Mouse (Mus musculus): ENCODE measurements around the gene Slc2a5. TPM values are rescaled to one million over a fixed set of nuclear protein-coding genes. Genes with fewer than 3 reads are reported as not detected.
A peak's percentile ranks its signal among the peaks of the same experiment; 100 is the strongest.

Slc2a5 gene
- polyA plus RNA-seq, 1 experiment from 2014 or later: 0.16 TPM

- Histone ChIP-seq H3K9ac (replicated peaks) (no peak overlapping the region), H3K27me3 (ENCODE audit: insufficient read depth, low read length) (no peaks in the 10 kb centered on the region), H3K27ac (ENCODE audit: low read depth) (no peak overlapping the region), H3K36me3 (replicated peaks; ENCODE audit: insufficient read depth, low read length) (no peaks in the 10 kb centered on the region), H3K9me3 (ENCODE audit: low read length) (no peaks in the 10 kb centered on the region), H3K4me1 (ENCODE audit: insufficient read depth) (0 out of 2 replicates have a peak, but pooled peaks cover 2% of the 10 kb centered on the region), H3K4me2 (ENCODE audit: low read depth, low read length) (no peak overlapping the region), H3K4me3 (ENCODE audit: low read depth, low read length) (no peak overlapping the region)
- no peak for TF ChIP-seq EP300 (IDR thresholded peaks at IDR 0.05; ENCODE audit: low read depth)
- DNase-seq (no peak), ATAC-seq (no peak)
- WGBS (ENCODE audit: insufficient replicate concordance): 69% methylated on average over 13 of the region's 13 CpGs
These were observed 20.0 kb downstream of the Slc2a5 start for GRCm38 (mm10) chr4:150139090-150139489.

- TF ChIP-seq CTCF (IDR thresholded peaks at IDR 0.05; ENCODE audit: low read depth) (no peak), EP300 (IDR thresholded peaks at IDR 0.05; ENCODE audit: low read depth) (no peak)
- Histone ChIP-seq H3K9ac (replicated peaks) (no peak overlapping the region), H3K36me3 (replicated peaks; ENCODE audit: insufficient read depth, low read length) (no peaks in the 10 kb centered on the region), H3K27ac (ENCODE audit: low read depth) (no peak overlapping the region), H3K4me1 (ENCODE audit: insufficient read depth) (0 out of 2 replicates have a peak, but pooled peaks cover 2% of the 10 kb centered on the region), H3K4me2 (ENCODE audit: low read depth, low read length) (no peak overlapping the region), H3K4me3 (ENCODE audit: low read depth, low read length) (no peak overlapping the region), H3K9me3 (ENCODE audit: low read length) (no peaks in the 10 kb centered on the region), H3K27me3 (ENCODE audit: insufficient read depth, low read length) (no peaks in the 10 kb centered on the region)
- WGBS (ENCODE audit: insufficient replicate concordance): 77% methylated on average over 7 of the region's 7 CpGs
- ATAC-seq: no peak
- no peak for DNase-seq
These were observed 21.3 kb downstream of the Slc2a5 start for GRCm38 (mm10) chr4:150140346-150140745.

GRCm38 (mm10) chr4:150144242-150144641 is 25.2 kb downstream of the Slc2a5 start:
- no peak overlapping the region for H3K4me2 ChIP-seq (ENCODE audit: low read depth, low read length)

GRCm38 (mm10) chr4:150146286-150146685 is 27.2 kb downstream of the Slc2a5 start:
- ATAC-seq: no peak
- H3K4me1 ChIP-seq (ENCODE audit: insufficient read depth): no peaks in the 10 kb centered on the region
- DNase-seq: no peak
- no peak overlapping the region for H3K27ac ChIP-seq (ENCODE audit: low read depth)
- H3K4me3 ChIP-seq (ENCODE audit: low read depth, low read length): no peak overlapping the region
- no peaks in the 10 kb centered on the region for H3K9me3 ChIP-seq (ENCODE audit: low read length)
- H3K36me3 ChIP-seq (replicated peaks; ENCODE audit: insufficient read depth, low read length): no peaks in the 10 kb centered on the region
- H3K27me3 ChIP-seq (ENCODE audit: insufficient read depth, low read length): no peaks in the 10 kb centered on the region
- H3K4me2 ChIP-seq (ENCODE audit: low read depth, low read length): no peak overlapping the region
- TF ChIP-seq EP300 (IDR thresholded peaks at IDR 0.05; ENCODE audit: low read depth) (no peak), CTCF (IDR thresholded peaks at IDR 0.05; ENCODE audit: low read depth) (no peak)
- 67% methylated on average over 4 of the region's 4 CpGs for WGBS (ENCODE audit: insufficient replicate concordance)
- no peak overlapping the region for H3K9ac ChIP-seq (replicated peaks)

More at GRCm38 (mm10) chr4:150144242-150144641, 25.2 kb downstream of the Slc2a5 start:
- Histone ChIP-seq H3K36me3 (replicated peaks; ENCODE audit: insufficient read depth, low read length) (no peaks in the 10 kb centered on the region), H3K27ac (ENCODE audit: low read depth) (no peak overlapping the region), H3K27me3 (ENCODE audit: insufficient read depth, low read length) (no peaks in the 10 kb centered on the region), H3K9ac (replicated peaks) (no peak overlapping the region), H3K4me1 (ENCODE audit: insufficient read depth) (no peaks in the 10 kb centered on the region), H3K9me3 (ENCODE audit: low read length) (no peaks in the 10 kb centered on the region), H3K4me3 (ENCODE audit: low read depth, low read length) (no peak overlapping the region)
- ATAC-seq (no peak), DNase-seq (no peak)
- WGBS (ENCODE audit: insufficient replicate concordance): 43% methylated on average over 12 of the region's 12 CpGs
- TF ChIP-seq CTCF (IDR thresholded peaks at IDR 0.05; ENCODE audit: low read depth): no peak
- TF ChIP-seq EP300 (IDR thresholded peaks at IDR 0.05; ENCODE audit: low read depth): no peak

GRCm38 (mm10) chr4:150151045-150151444 is 32.0 kb downstream of the Slc2a5 start:
- WGBS (ENCODE audit: insufficient replicate concordance): 74% methylated on average over 7 of the region's 7 CpGs
- TF ChIP-seq EP300 (IDR thresholded peaks at IDR 0.05; ENCODE audit: low read depth) (no peak), CTCF (IDR thresholded peaks at IDR 0.05; ENCODE audit: low read depth) (peak; percentile 40)
- Histone ChIP-seq H3K36me3 (replicated peaks; ENCODE audit: insufficient read depth, low read length) (no peaks in the 10 kb centered on the region), H3K4me2 (ENCODE audit: low read depth, low read length) (no peak overlapping the region), H3K9ac (replicated peaks) (no peak overlapping the region), H3K9me3 (ENCODE audit: low read length) (no peaks in the 10 kb centered on the region), H3K27ac (ENCODE audit: low read depth) (no peak overlapping the region), H3K4me1 (ENCODE audit: insufficient read depth) (no peaks in the 10 kb centered on the region), H3K4me3 (ENCODE audit: low read depth, low read length) (no peak overlapping the region), H3K27me3 (ENCODE audit: insufficient read depth, low read length) (no peaks in the 10 kb centered on the region)
- no peak for DNase-seq
- ATAC-seq: no peak

GRCm38 (mm10) chr4:150152483-150152882 is 33.4 kb downstream of the Slc2a5 start:
- DNase-seq (no peak), ATAC-seq (peak; percentile 64)
- Histone ChIP-seq H3K9ac (replicated peaks) (no peak overlapping the region), H3K9me3 (ENCODE audit: low read length) (no peaks in the 10 kb centered on the region), H3K4me2 (ENCODE audit: low read depth, low read length) (no peak overlapping the region), H3K4me1 (ENCODE audit: insufficient read depth) (no peaks in the 10 kb centered on the region; the same call in 1 of the 2 replicates), H3K27ac (ENCODE audit: low read depth) (no peak overlapping the region), H3K27me3 (ENCODE audit: insufficient read depth, low read length) (no peaks in the 10 kb centered on the region), H3K4me3 (ENCODE audit: low read depth, low read length) (no peak overlapping the region), H3K36me3 (replicated peaks; ENCODE audit: insufficient read depth, low read length) (no peaks in the 10 kb centered on the region)
- 60% methylated on average over 8 of the region's 8 CpGs for WGBS (ENCODE audit: insufficient replicate concordance)
- no peak for TF ChIP-seq CTCF (IDR thresholded peaks at IDR 0.05; ENCODE audit: low read depth)
- TF ChIP-seq EP300 (IDR thresholded peaks at IDR 0.05; ENCODE audit: low read depth): no peak

- no peak for DNase-seq
- TF ChIP-seq CTCF (IDR thresholded peaks at IDR 0.05; ENCODE audit: low read depth) (no peak), EP300 (IDR thresholded peaks at IDR 0.05; ENCODE audit: low read depth) (no peak)
- no peak for ATAC-seq
- Histone ChIP-seq H3K27me3 (ENCODE audit: insufficient read depth, low read length) (no peaks in the 10 kb centered on the region), H3K9me3 (ENCODE audit: low read length) (no peaks in the 10 kb centered on the region), H3K4me2 (ENCODE audit: low read depth, low read length) (no peak overlapping the region), H3K27ac (ENCODE audit: low read depth) (no peak overlapping the region), H3K36me3 (replicated peaks; ENCODE audit: insufficient read depth, low read length) (no peaks in the 10 kb centered on the region), H3K4me3 (ENCODE audit: low read depth, low read length) (no peak overlapping the region), H3K4me1 (ENCODE audit: insufficient read depth) (no peaks in the 10 kb centered on the region; the same call in 1 of the 2 replicates), H3K9ac (replicated peaks) (no peak overlapping the region)
- WGBS (ENCODE audit: insufficient replicate concordance): 72% methylated on average over 4 of the region's 4 CpGs
These were observed 36.2 kb downstream of the Slc2a5 start for GRCm38 (mm10) chr4:150155301-150155700.

Measured in liver, postnatal 0 days (tissue).